Mouse (Mus musculus) limb, embryonic 11.5 days (tissue): ENCODE results near the gene Pla2g4a. TPM values are rescaled to one million over a fixed set of nuclear protein-coding genes. Genes with fewer than 3 reads are reported as not detected.

Experiments used
- ATAC-seq: fragments of 200-750 bp; cut with Nextera tagmentation; 2 replicates; pipeline ENCODE4 v1.8.0; 2017; ENCODE audit warnings: low read depth; ENCODE audit not compliant: insufficient number of reproducible peaks, low FRiP score, low TSS enrichment
- DNase-seq: peaks from one replicate; pipeline ENCODE4 v3.0.0-alpha.2; 2015; ENCODE audit warnings: low spot score
- H3K27ac ChIP-seq: fragments of 300-500 bp; sonication (generic); replicated peaks from 2 replicates; pipeline ENCODE4 v1.5.1; 2014; ENCODE audit warnings: low read depth, mild to moderate bottlenecking, low read length
- H3K27me3 ChIP-seq: fragments of 300-500 bp; sonication (generic); 2 replicates; pipeline ENCODE4 v1.6.1; 2014; ENCODE audit warnings: mild to moderate bottlenecking, low read length, mixed read lengths; ENCODE audit not compliant: control insufficient read depth, insufficient read depth
- H3K36me3 ChIP-seq: fragments of 300-500 bp; sonication (generic); 2 replicates; pipeline ENCODE4 v1.6.1; 2014; ENCODE audit warnings: mild to moderate bottlenecking, low read length, moderate library complexity, mixed read lengths; ENCODE audit not compliant: control insufficient read depth, insufficient read depth
- H3K4me1 ChIP-seq: fragments of 300-500 bp; sonication (generic); 2 replicates; pipeline ENCODE4 v1.6.1; 2014; ENCODE audit warnings: low read length, mixed read lengths; ENCODE audit not compliant: control insufficient read depth, insufficient read depth
- H3K4me2 ChIP-seq: fragments of 300-500 bp; sonication (generic); 2 replicates; pipeline ENCODE4 v1.6.1; 2014; ENCODE audit warnings: low read depth, mild to moderate bottlenecking, moderate library complexity; ENCODE audit not compliant: severe bottlenecking
- H3K4me3 ChIP-seq: fragments of 300-500 bp; sonication (generic); 2 replicates; pipeline ENCODE4 v1.5.1; 2014; ENCODE audit warnings: low read depth, low read length
- H3K9ac ChIP-seq: fragments of 300-500 bp; sonication (generic); 2 replicates; pipeline ENCODE4 v1.6.1; 2014; ENCODE audit warnings: mild to moderate bottlenecking, low read length
- H3K9me3 ChIP-seq: fragments of 300-500 bp; sonication (generic); 2 replicates; pipeline ENCODE4 v1.6.1; 2016; ENCODE audit warnings: low read length; ENCODE audit not compliant: control insufficient read depth
- WGBS: fragments of 180-500 bp; shearing (Covaris S2); extraction: QIAGEN DNeasy Blood & Tissue Kit; methylation state at CpG from one replicate; pipeline ENCODE4 v1.1.7; 2014; 5-methylcytosine and 5-hydroxymethylcytosine counted together
- polyA plus RNA-seq: library from polyadenylated mRNA; unstranded; fragments of >200 nt; fragmentation: Nextera tagmentation; extraction: Ambion mirVana; gene quantifications from 2 replicates; pipeline ENCODE4 v1.2.1, GENCODE M21; 2014

Pla2g4a gene
- polyA plus RNA-seq, 1 experiment from 2014 or later = 10.0 TPM

- no peak for ATAC-seq
- H3K36me3 ChIP-seq = no peaks in the 10 kb centered on the region
- WGBS = 70% methylated on average over 5 of the region's 5 CpGs
- no peak overlapping the region for H3K9ac ChIP-seq
- H3K4me2 ChIP-seq = no peak overlapping the region
- no peak overlapping the region for H3K4me3 ChIP-seq
- H3K4me1 ChIP-seq = no peaks in the 10 kb centered on the region
- no peaks in the 10 kb centered on the region for H3K27me3 ChIP-seq
- H3K27ac ChIP-seq = no peak overlapping the region
- no peak for DNase-seq
- no peaks in the 10 kb centered on the region for H3K9me3 ChIP-seq
Observed at GRCm38 (mm10) chr1:149858734-149859133, 102.4 kb downstream of the Pla2g4a start.

- DNase-seq (peak; percentile 68), ATAC-seq (peak; percentile 61; the same call in 1 of the 2 replicates)
- Histone ChIP-seq H3K27me3 (no peaks in the 10 kb centered on the region), H3K4me1 (no peaks in the 10 kb centered on the region), H3K27ac (no peak overlapping the region), H3K4me2 (no peak overlapping the region), H3K4me3 (no peak overlapping the region), H3K36me3 (no peaks in the 10 kb centered on the region), H3K9ac (no peak overlapping the region), H3K9me3 (no peaks in the 10 kb centered on the region)
- WGBS = 26% methylated on average over 9 of the region's 9 CpGs
Observed at GRCm38 (mm10) chr1:149856720-149857119, 104.4 kb downstream of the Pla2g4a start.

DNA sequence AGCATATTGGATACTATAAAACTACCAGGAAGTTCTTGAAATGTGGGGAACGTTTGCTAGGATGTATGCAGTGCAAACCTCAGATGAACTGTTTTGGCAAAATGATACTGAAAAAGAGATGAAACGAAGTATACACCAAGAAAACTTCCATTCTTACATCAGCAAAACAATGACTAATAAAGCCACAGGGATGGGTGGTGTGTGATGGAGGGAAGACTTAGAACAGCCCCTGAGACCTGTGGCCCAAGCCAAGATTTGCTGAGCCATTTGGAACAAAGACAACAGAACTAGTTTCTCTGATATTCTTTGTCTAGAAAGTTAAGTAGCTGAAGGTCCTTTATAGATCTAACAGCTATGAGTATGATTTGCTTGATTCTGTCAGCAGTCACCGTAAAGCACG, 105.5 kb downstream of the Pla2g4a start:
- H3K9me3 ChIP-seq = no peaks in the 10 kb centered on the region
- H3K36me3 ChIP-seq = no peaks in the 10 kb centered on the region
- DNase-seq = no peak
- no peak overlapping the region for H3K9ac ChIP-seq
- WGBS = 82% methylated on average over 4 of the region's 4 CpGs
- no peak overlapping the region for H3K4me3 ChIP-seq
- no peaks in the 10 kb centered on the region for H3K4me1 ChIP-seq
- H3K27me3 ChIP-seq = no peaks in the 10 kb centered on the region
- no peak for ATAC-seq
- H3K27ac ChIP-seq = no peak overlapping the region
- H3K4me2 ChIP-seq = no peak overlapping the region

DNA sequence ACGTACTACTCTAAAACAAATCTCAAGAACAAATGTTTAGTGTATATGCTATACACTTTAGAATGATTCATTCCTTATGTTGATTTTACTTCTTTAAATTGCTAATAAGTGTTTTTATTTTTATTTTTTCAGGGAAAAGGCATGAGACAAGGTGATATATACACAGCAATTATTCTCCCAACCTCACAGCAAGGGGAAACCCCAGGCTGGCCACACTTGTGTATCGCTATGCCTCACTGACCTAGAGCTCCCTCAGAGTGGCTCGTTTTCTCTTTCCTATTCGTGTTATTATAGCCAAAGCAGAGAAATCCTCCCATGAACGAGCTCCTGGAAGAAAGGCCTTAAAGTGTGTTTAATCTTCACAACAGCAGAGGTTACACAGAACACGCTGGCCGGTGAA, 106.2 kb downstream of the Pla2g4a start:
- 81% methylated on average over 7 of the region's 7 CpGs for WGBS
- H3K4me2 ChIP-seq = no peak overlapping the region
- ATAC-seq = no peak
- H3K9me3 ChIP-seq = no peaks in the 10 kb centered on the region
- DNase-seq = no peak
- no peak overlapping the region for H3K9ac ChIP-seq
- no peak overlapping the region for H3K27ac ChIP-seq
- H3K4me3 ChIP-seq = no peak overlapping the region
- H3K36me3 ChIP-seq = no peaks in the 10 kb centered on the region
- no peaks in the 10 kb centered on the region for H3K27me3 ChIP-seq
- no peaks in the 10 kb centered on the region for H3K4me1 ChIP-seq

- H3K4me1 ChIP-seq = no peaks in the 10 kb centered on the region
- no peak for ATAC-seq
- H3K4me3 ChIP-seq = no peak overlapping the region
- DNase-seq = no peak
- H3K9me3 ChIP-seq = no peaks in the 10 kb centered on the region
- WGBS = 77% methylated on average over 6 of the region's 6 CpGs
- H3K27ac ChIP-seq = no peak overlapping the region
- H3K27me3 ChIP-seq = no peaks in the 10 kb centered on the region
- H3K4me2 ChIP-seq = no peak overlapping the region
- no peaks in the 10 kb centered on the region for H3K36me3 ChIP-seq
- no peak overlapping the region for H3K9ac ChIP-seq
Observed at GRCm38 (mm10) chr1:149846655-149847054, 114.4 kb downstream of the Pla2g4a start.

- Histone ChIP-seq H3K9ac (no peak overlapping the region), H3K4me3 (no peak overlapping the region), H3K9me3 (no peaks in the 10 kb centered on the region), H3K4me2 (no peak overlapping the region), H3K27ac (no peak overlapping the region), H3K36me3 (no peaks in the 10 kb centered on the region), H3K27me3 (no peaks in the 10 kb centered on the region), H3K4me1 (no peaks in the 10 kb centered on the region)
- no peak for DNase-seq
- WGBS = 95% methylated on average over 1 of the region's 1 CpGs
- no peak for ATAC-seq
Observed at GRCm38 (mm10) chr1:149841845-149842244, 119.2 kb downstream of the Pla2g4a start.

DNA sequence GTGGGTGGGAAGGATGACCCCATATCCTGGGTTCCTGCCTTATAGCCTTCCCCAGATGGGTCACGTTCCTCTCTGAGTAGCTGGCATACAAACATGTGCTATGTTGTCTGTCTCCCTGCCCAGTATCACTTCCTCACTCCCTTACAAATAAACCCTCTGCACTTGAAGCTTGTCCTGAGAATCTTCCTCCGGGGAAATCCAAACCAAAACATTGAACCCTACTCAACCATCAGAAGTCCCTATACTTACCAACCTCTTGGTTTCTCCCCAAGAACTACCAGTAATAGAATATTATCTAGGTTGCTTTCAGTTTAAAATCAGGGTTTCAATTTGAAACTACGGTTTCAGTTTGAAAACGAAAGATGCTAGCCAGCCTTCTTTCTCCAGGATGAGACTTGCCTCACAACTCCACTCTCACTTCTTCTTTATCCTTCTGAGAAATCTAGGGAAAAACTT, 120.1 kb downstream of the Pla2g4a start:
- 92% methylated on average over 4 of the region's 4 CpGs for WGBS
- no peak for ATAC-seq
- H3K9ac ChIP-seq = no peak overlapping the region
- no peak for DNase-seq
- H3K9me3 ChIP-seq = no peaks in the 10 kb centered on the region
- H3K4me2 ChIP-seq = no peak overlapping the region
- H3K27ac ChIP-seq = no peak overlapping the region
- no peaks in the 10 kb centered on the region for H3K4me1 ChIP-seq
- no peaks in the 10 kb centered on the region for H3K27me3 ChIP-seq
- H3K36me3 ChIP-seq = no peaks in the 10 kb centered on the region
- H3K4me3 ChIP-seq = no peak overlapping the region

GRCm38 (mm10) chr1:149840312-149840930, 120.7 kb downstream of the Pla2g4a start:
- 92% methylated on average over 3 of the region's 3 CpGs for WGBS
- Histone ChIP-seq H3K27me3 (no peaks in the 10 kb centered on the region), H3K4me2 (no peak overlapping the region), H3K27ac (no peak overlapping the region), H3K36me3 (no peaks in the 10 kb centered on the region), H3K4me1 (no peaks in the 10 kb centered on the region), H3K4me3 (no peak overlapping the region), H3K9me3 (no peaks in the 10 kb centered on the region), H3K9ac (no peak overlapping the region)
- ATAC-seq (no peak), DNase-seq (no peak)

DNA sequence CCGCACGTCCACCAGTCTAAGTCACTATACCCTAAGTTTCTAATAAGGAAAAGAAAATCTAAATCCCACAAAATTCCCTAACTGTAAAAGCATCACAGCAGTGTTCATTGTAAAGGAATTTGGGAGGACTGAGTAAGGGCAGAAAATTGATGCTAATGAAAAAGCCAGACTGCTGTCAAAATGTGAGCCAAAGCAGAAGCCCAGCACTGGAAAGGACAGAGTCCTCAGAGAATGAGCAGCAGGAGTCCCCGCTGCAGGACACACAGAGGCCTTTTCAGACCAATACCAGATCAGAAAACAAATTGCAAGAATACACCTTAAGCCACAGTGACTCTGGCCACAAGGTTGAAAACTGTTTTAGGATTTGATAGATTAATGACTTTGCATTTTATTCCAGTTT, 124.6 kb downstream of the Pla2g4a start:
- no peak overlapping the region for H3K4me2 ChIP-seq
- no peak overlapping the region for H3K4me3 ChIP-seq
- no peaks in the 10 kb centered on the region for H3K36me3 ChIP-seq
- H3K27me3 ChIP-seq = no peaks in the 10 kb centered on the region
- no peak for DNase-seq
- H3K9me3 ChIP-seq = no peaks in the 10 kb centered on the region
- 73% methylated on average over 3 of the region's 3 CpGs for WGBS
- H3K4me1 ChIP-seq = no peaks in the 10 kb centered on the region
- H3K9ac ChIP-seq = no peak overlapping the region
- no peak overlapping the region for H3K27ac ChIP-seq
- ATAC-seq = no peak
